Mouse (Mus musculus) lung, postnatal 0 days (tissue): ENCODE results near the gene Nampt.

Source experiments
- CTCF ChIP-seq: IDR thresholded peaks from 2 replicates; pipeline ENCODE4 v1.5.1; 2016; ENCODE audit warnings: antibody characterized with exemption, mild to moderate bottlenecking
- EP300 ChIP-seq: IDR thresholded peaks from 2 replicates; pipeline ENCODE4 v1.6.1; 2016; ENCODE audit warnings: antibody characterized with exemption, mild to moderate bottlenecking, control low read depth

DNA sequence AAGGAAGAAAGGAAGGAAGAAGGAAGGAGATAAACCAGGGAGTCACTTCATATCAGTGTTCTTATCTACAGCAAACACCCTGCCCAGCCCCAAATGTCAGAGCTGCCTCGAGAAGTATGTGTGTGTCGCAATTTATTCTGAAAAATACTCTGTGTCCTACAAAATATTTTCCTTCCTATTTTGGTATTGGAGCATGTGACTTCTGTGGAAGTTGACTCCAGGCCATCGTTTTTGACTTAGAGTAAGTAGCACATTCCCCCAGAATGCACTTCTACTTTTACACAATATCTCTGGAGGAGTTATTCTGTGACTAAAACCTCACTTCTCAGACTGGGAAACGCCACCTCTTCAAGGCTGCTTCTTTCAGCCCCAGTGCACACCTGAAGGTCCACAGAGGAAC is 71.1 kb downstream of the Nampt start:
- TF ChIP-seq CTCF = no peak
- TF ChIP-seq EP300 = peak; percentile 86
